Mouse (Mus musculus) heart, postnatal 4 days (tissue): ENCODE data around the gene Gm266. TPM values are rescaled to one million over a fixed set of nuclear protein-coding genes. Genes with fewer than 3 reads are reported as not detected.
A peak's percentile ranks its signal among the peaks of the same experiment; 100 is the strongest.

Experiments used
- DNase-seq: peaks from one replicate; pipeline ENCODE4 v3.0.0; 2021
- total RNA-seq, 2 experiments: library from RNA; stranded (reverse); gene quantifications; 2 replicates each; pipeline ENCODE4 v1.2.3; 2021

Gm266 gene
- total RNA-seq, 2 experiments from 2014 or later: 0.88 to 1.6 TPM

DNA sequence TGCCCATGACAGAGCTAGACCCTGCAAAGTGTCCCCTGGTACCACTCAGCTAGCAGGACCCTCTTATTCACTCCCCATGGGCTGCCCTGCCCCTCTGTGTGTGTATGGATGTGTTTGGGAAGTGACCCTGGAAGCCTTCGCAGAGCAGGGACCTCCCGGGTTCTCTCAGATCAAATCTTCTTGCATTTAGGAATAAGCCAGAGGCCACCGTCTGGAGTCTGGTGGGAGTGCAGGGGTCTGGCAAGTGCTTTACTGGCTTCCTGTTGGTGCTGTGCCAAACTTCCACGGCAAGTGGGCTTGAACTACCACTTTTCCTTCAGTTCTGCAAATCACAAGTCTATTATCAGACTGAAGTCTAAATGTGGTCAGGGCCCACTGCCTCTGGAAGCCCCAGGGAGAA is 31.6 kb downstream of the Gm266 start:
- DNase-seq: peak; percentile 61

DNA sequence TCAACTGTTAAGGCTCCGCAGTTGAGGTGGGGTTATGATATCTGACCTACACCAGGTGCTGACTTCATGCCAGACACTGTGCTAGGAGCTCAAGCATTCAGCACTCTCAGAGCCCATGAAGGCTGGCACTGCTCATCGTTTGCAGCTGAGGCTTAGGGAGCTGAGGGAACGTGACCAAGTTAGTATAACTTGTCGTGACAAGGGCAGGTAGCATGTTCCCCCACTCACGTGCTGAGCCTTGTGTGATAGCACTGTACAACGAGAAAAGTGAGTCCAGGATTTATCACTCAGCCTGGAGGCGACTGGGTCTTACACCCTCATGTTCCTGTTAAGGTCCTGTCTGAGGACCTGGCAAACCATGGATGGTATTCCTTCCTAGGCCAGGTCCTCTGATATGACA is 34.1 kb downstream of the Gm266 start:
- no peak for DNase-seq

DNA sequence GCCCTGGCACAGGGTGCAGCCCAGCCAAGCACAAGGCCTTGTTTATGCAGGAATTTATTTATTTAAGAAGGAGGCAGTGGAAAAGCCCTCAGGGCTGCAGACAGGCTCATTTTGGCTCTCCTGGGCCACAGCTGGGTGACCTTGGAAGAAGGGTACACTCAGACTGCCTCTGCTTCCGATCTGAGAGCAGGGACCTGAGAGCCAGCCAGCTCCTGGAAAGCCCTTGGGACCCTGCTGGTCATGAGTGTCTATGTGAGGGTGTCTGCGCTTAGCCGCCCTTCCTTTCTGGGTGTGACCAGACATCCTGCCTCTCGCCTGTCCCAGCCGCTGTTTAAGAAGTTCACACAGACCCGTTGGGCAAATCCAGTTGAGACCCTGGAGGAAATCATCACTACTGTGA is 35.3 kb downstream of the Gm266 start:
- peak; percentile 66 for DNase-seq

DNA sequence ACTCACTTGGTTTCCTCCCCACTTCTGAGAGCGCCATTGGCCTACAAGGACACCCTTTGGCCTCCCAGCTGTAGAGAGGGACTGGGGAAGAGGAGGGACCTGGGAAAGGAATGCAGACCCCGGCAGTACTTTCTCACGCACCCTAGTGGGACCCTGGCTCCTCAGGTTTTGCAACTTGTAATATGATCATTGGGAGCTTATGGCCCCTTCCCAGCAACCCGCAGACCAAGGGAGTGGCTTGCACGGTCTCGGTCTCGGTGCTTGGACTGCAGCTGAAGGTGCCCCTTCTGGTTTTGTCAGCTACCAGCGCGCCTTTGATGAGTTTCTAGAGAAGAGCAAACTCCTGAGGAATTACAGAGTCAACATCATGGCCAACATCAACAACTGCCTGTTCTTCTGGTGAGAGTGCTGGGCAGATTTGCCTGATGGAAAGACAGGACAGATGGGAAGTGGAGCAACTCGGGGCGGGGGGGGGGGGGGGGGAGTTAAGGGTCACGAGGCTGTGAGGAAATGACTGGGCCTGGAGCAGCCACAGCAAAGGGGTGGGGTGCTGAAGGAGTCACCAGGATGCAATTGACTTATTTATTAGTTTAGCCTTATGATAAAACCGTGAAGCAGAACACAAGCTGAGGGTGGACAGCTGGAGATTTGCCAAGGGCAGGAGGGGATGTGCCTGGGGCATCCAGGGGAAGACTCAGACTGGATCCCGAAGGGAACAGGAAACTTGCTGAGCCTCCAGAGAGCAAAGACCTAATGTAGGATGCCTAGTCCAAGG is 36.5 kb downstream of the Gm266 start:
- peak; percentile 54 for DNase-seq

DNA sequence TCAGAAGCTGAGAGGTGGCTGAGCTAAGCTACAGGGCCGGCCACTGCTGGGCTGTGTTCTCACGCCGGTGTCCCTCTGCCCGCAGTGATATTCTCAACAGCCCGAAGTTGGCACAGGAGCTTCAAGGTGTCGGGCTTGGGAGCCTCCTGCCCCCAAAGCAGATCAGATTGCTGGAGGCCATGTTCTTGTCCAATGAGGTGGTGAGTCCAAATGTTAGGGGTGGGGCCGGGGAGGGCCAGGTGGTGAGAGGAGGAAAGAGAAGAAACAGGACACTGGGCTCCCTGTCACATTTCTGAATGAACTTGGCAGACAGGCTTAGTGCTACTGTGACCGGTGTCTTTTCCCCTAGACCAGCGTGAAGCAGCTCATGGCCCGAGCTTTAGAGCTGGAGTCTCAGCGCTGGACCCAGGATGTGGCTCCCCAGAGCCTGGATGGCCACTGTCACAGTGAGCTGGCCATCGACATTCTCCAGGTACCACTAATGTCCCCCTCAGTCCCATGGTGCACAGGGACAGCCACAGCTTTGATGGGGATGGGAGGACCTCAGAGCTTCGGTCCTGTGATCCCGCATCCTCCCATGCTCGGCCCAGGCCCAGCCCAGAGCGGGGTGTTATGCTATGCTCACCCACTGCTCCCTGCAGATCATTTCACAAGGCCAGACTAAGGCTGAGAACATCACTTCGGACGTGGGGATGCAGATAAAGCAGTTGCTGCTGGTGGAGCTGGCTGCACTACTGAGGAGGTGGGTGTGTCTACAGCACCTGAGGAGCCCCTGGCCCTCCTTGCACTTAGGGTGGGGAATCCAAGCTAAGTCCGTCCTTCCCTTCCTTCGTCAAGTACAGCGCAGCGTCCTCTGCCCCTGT is 37.5 kb downstream of the Gm266 start:
- peak; percentile 15 for DNase-seq

DNA sequence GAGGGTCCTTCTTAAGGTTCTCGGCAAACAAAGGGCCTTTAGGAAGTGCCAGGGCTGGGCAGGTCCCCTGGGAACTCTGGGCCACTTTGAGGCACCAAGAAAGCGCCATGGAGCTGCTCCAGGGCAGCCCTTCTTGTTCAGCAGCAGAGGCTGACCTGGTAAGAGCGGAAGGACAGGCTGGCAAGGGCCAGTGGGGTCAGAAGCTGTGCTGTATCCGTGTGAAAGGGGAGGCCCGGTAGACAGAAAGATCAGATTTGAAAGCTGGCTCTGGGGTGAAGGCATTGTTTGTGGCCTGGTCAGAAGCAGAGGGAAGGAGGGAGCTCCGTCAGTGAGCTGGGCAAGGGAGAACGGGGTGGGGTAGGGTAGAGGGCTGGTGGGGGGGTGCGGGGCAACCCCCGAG is 38.3 kb downstream of the Gm266 start:
- peak; percentile 10 for DNase-seq

DNA sequence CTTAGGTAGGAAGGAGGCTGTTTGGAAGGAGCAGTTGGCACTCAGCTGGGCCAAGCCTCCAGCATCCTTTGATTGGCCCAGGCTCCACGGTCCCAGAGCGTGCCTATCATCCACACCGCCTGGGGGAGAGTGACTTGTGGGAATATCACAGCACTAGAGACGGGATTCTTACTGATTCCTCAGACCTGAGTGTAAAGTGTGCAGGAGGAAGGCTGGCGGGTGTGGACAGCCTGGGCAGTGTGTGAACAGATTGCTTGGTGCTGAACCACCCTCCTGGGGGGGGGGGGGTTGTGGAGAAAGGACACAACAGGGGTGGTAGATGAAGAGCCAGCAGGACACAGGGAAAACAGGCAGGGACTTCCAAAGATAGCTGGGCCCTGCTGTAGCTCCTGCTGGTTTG is 38.9 kb downstream of the Gm266 start:
- no peak for DNase-seq

DNA sequence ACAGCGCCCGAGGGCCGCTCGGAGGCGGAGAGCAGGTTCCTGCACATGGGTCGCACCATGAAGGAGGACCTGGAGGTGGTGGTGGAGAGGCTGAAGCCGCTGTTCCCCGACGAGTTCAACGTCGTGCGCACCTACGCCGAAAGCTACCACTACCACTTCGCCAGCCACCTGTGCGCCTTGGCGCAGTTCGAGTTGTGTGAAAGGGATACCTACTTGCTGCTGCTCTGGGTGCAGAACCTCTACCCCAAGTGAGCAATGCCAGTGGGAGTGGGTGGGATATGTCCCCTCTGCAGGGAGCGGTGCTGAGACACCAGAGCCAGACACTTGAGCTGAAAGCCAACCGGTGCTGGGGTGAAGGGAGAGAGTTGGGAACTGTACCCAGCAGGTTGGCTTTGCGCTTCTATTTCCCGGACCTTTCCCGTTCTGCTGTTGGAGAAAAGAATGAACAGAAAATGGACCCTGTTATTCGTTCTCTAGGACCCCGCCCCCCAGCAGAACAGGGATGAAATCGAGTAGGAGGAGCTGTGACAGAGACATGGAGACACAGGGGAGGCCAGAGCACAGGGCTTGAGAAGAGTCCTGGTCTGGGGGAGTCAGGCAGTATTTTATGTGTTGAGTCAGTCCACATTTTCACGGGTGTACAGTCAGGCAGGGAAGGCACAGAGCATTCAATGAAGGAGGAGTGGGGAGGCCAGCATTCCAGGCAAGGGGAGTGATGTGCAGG is 39.6 kb downstream of the Gm266 start:
- DNase-seq: no peak

DNA sequence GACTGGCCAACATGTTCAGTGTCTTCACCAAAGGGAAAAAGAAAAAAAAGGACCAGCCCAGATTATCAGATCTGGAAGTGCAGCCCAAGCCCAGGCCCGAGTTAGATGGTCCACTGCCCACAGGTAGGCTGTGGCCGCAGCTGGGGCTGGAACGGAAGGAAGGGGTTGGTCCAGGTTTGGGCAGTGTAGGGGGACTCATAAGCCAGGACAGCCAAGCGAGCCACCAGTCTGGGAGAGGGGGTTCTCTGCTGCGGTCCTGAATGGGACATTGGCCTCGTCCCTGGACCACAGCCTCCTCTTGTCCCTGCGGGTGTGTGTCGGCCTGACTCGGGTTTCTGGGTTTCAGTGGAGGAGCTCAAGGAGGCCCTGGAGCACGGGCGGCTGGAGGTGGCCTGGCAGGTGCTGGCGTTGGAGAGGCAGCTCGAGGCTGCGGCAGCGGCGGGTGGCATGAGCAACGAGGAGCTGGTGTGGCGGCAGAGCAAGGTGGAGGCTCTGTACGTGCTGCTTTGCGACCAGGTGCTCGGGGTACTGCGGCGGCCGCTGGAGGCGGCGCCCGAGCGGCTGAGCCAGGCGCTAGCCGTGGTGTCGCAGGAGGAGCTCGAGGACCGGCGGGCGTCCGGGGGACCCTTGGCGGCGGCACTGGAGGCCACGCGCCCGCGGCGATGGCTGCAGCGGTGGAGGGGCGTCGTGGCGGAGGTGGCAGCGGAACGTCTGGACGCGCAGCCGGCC is 40.3 kb downstream of the Gm266 start:
- no peak for DNase-seq

DNA sequence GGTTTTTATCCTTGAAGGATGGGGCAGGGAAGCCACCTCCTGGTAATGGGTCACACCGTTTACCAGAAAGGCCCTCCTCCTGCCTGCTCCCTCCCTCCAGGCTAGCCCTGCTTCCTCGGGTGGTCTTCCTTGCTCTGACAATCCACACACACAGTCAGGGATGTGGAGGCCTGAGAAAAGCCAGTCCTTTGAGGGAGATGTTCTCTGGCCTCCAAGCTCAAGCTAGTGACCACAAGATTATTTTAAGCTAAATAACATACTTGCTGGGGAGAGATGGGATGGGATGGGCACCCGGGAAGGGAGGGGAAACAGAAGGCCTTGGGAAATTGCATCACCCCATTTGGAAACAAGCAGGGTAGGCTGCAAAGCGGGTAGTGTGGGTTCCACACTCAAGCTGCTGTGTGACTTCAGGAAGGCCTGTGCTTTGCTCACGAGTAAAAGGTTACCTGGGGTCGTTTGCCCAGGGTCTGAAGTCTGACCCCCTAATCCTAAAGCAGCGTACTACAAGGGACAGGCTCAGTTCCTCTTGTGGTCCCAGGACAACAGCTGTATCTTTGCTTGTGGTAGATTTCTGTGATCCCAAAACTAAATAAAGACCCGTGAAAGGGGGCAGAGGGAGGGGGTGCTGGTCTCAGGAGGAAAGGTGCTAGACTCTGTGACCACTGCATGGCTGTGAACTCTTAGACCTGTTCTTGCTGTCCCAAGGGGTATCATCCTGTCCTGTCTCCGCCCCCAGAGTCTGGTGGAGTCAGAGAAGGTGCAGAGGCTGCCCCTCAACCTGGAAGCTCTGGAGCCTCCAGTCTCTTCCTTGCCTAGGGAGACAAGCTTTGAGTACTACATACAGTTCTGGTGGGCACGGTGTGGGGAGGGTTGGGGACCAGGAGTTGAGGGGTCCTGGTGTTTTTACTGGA is 41.4 kb downstream of the Gm266 start:
- no peak for DNase-seq

DNA sequence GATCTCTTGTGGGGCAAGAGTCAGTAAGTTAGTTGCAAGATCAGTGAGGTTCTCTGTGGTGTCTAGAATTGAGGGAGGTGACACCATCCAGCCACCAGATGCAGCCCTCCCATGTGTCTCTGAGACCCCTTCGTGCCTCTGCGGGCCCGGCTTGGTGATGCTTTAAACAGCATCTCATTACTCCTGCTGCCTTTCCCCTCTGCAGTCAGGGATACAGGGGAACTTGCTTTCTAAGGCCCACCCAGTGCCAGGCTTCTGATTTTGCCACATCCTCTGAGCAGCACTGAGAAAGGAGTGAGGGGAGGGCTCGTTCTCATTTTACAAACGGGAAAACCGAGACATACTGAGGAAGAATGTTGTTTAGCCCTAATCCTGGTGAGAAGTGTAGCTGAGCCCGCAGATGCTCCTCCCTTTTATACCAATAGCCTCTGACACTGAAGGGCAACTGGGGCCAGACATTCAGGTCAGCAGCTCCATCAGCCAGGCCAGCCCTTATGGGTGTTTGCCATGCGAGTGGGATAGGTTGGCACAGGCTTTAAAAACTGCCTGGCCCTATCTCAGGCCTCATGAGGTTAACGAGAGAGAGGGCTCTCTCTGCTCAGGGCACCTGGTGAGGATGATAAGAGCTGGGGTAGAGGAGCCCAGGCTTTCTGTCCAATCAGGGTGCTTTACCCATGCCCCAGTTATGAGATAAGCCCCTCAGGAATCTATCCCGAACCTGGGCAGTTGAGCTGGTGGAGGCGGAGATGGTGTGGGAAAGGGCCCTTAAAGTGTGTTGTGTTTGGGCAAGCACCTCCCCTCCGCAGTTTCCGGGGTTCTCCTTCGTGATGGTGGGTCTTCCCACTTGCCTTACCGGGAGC is 42.4 kb downstream of the Gm266 start:
- DNase-seq: no peak

DNA sequence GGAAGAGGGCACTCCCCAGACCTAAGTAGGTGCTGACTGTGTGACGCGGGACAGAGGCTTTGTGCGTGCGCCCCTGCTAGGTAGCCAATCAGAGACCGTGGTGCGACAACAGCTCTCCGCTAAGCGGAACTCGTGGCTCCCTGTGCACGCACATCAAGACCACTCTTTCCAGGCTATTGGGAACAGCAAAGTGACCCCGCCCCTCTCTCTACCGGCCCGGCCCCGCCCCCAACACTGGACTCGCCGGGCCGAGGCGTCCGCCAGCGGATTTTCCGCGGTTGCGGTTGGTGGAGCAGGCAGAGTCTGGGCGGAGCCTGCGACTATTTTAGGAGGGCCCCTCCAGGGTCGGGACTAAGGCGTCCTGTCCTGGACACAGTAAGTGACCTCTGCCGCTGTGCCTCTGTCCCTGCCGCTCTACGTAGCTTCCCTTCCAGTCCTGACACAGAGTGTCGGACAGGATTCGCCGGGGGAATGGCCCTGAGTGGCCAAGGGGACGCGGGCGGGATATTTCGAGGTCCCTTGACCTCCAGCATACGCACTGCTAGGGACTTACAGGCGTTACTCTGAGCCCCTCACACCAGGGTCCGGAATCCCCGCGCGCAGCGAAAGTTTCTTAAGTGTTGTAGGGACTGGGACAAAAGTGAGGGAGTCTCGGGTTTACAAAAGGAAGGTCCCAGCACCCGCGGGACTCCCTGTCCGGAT is 43.2 kb downstream of the Gm266 start, which contains the start of gene Tnfaip2:
TSS of gene Tnfaip2 (plus strand) at position 161 of the 702 bp plus-strand sequence.
- DNase-seq: peak; percentile 91

DNA sequence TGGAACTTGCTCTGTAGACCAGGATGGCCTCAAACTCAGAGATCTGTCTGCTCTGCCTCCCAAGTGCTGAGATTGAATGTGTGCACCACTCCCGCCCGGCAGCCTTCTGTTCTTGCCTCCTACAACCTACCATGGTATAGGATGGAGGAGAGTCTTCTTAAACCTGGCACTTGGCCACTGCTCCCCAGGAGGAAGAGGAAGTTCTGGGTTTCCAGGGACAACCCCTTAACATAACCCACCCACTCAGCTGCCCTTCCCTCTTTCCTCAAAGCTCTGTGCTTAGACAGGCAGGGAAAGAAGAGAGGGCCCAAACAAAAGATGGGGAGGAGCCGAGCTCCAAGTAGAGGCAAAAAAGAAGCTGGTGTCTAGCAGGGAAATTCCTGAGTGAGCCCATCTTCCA is 44.1 kb downstream of the Gm266 start:
- no peak for DNase-seq

DNA sequence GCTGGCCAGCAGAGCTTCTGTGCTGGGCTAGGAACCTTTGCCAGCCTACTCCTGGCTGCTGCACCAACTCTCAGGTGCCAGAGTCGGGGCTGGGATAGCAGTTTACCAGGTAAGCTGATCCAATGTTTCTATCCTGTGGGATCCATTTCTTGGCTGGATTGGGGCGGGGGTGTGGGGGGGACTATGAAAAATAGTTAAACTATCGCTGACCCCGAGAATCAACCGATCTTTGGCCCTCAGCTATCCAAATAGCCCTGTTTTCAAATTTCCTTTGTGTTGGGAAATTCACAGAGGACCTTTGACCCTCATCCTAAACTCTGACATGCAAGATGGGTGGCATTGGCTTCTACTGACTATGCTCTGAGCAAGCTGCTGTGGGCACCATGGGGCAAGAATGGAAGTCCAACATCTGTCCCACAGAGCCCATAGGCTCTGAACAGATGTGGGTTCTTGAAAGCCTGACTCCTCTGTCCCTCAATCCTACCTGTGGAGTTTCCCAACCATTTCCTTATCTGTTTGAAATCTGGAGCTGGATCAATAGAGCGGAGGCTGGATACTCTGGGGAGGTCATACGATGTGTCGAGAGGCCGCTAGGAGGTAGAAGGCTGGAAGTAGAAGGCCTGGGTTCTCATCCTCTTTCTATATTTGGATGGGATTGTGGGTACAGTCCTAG is 44.8 kb downstream of the Gm266 start:
- no peak for DNase-seq

DNA sequence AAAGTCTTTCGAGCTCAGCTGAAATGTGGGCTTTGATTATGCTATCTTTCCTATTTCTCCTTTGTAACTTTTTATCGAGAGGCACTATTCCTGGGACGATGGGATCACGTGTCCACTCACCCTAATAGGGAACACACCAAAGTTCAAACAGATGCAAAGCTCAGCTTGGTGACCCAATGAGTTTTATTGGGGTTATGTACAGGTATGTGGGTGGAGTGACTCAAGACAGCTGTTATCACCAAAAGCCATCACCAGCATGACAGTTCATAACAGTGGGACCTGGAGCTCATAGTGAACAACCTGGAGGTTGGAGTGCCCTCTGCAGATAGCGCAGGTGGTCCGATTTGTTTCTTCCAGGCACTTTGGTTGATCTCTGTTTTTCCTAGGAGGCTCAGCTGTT is 46.8 kb downstream of the Gm266 start:
- DNase-seq: no peak

DNA sequence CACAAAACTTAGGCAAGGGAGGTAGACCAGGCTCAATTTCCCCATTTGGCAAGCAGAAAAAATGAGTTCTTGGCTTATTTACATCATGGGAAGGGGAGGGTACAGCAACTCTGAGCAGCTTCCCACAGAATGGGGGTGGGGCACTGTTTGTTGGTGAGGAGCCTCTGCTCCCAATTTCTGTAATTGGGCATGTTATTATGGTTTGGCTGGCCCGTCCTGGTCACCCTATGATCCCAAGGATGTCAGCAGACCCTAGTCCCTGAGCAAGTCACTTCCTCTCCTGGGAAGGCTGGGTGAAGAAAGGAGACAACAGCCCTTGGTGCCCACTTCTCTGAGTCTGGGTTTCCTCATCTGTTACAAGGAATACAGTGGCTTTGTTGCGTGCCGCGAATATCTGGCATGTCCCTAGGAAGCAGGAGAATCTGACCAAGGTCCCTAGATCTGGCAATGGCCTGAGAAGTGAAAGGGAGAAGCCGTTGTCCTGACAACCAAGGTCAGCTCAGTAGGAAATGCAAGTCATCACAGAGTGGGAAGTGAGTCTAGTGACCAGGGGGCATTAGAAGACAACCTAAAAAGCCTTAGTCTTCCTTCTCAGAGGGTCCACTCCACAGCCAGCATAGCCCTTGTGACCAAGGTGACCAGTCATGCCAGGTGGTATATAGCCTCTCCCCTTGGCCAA is 48.3 kb downstream of the Gm266 start:
- DNase-seq: no peak

DNA sequence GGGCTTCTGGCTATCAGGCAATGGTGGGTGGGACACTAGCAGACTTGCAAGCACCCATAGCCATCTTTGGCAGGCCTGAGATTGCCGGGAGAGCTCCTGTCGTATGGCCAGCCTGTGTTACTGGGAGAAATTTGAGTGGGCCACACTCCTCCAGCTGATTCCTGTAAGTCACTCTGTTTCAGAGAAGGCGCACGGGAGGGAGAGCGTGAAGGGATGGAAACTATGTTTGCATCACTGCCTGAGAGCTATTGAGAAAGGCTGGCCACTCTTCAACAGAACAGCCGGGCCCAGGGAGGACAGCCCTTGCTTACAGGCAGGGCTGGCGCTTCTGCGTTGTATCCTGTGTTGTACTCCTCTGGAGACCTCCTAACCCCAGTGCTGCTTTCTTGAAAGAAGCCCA is 49.0 kb downstream of the Gm266 start:
- peak; percentile 47 for DNase-seq

DNA sequence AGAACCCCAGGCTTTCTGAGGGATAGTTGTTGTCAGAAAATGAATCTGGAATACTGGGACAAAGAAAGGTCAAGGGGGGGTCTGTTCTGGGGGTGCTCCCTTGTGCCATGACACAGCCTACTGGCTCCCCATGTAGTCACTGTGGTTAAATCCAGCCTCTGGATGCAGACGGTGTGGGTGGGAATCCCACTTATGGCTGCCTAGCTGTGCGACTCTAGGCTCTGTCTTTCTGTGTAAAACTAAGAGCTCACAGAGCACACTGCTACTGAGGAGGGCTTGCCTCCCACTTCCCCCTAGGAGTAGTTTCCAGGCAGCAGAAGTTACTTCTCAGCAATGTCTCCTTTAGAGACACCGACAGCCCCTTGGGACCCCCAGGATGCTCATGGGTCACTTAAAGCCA is 49.5 kb downstream of the Gm266 start:
- no peak for DNase-seq
